Mouse (Mus musculus) ES-E14 (cell line): ENCODE measurements at regions not wholly inside any gene's neighbourhood (a gene's known extent, or its start where the extent isn't known, plus 50 kb on each side); places are given as distances from the start of the nearest gene placed in this dataset.

ENCODE experiments used
- HCFC1 ChIP-seq: IDR thresholded peaks from 2 replicates; pipeline ENCODE4 v1.6.1; 2012; ENCODE audit warnings: low read length, inconsistent platforms, borderline replicate concordance; ENCODE audit not compliant: insufficient read depth
- ZC3H11A ChIP-seq: IDR thresholded peaks from 2 replicates; pipeline ENCODE4 v1.6.1; 2012; ENCODE audit warnings: low read depth, mild to moderate bottlenecking, inconsistent platforms, low read length, borderline replicate concordance

GRCm38 (mm10) chr5:116809799-116810198 lies 218.2 kb upstream of the Srrm4 start:
- TF ChIP-seq HCFC1 (no peak), ZC3H11A (no peak)
